Mouse (Mus musculus) embryonic facial prominence, embryonic 13.5 days (tissue): ENCODE results near the gene Nsa2. TPM values are rescaled to one million over a fixed set of nuclear protein-coding genes. Genes with fewer than 3 reads are reported as not detected.
"Not testable (repeated sequence)": the region's sequence is repeated elsewhere in the genome, so short reads cannot be mapped to it uniquely, and the experiment has no call there.

Experiments used
- ATAC-seq: fragments of 200-750 bp; cut with Nextera tagmentation; 2 replicates; pipeline ENCODE4 v1.8.0; 2017; ENCODE audit warnings: low read depth; ENCODE audit not compliant: insufficient number of reproducible peaks, insufficient read depth, low FRiP score, low TSS enrichment
- H3K27ac ChIP-seq: fragments of 300-500 bp; sonication (generic); 2 replicates; pipeline ENCODE4 v1.5.1; 2015; ENCODE audit warnings: moderate library complexity, mild to moderate bottlenecking, inconsistent platforms
- H3K27me3 ChIP-seq: fragments of 300-500 bp; sonication (generic); 2 replicates; pipeline ENCODE4 v1.6.1; 2015; ENCODE audit warnings: mild to moderate bottlenecking, inconsistent platforms
- H3K36me3 ChIP-seq: fragments of 300-500 bp; sonication (generic); 2 replicates; pipeline ENCODE4 v1.6.1; 2015; ENCODE audit warnings: mild to moderate bottlenecking, inconsistent platforms
- H3K4me1 ChIP-seq: fragments of 300-500 bp; sonication (generic); 2 replicates; pipeline ENCODE4 v1.6.1; 2015; ENCODE audit warnings: inconsistent platforms
- H3K4me2 ChIP-seq: fragments of 300-500 bp; sonication (generic); 2 replicates; pipeline ENCODE4 v1.6.1; 2015; ENCODE audit warnings: moderate library complexity, mild to moderate bottlenecking, inconsistent platforms
- H3K4me3 ChIP-seq: fragments of 300-500 bp; sonication (generic); 2 replicates; pipeline ENCODE4 v1.5.1; 2015; ENCODE audit warnings: mild to moderate bottlenecking, inconsistent platforms
- H3K9ac ChIP-seq: fragments of 300-500 bp; sonication (generic); 2 replicates; pipeline ENCODE4 v1.6.1; 2015; ENCODE audit warnings: mild to moderate bottlenecking, inconsistent platforms
- H3K9me3 ChIP-seq: fragments of 300-500 bp; sonication (generic); 2 replicates; pipeline ENCODE4 v1.6.1; 2016; ENCODE audit warnings: inconsistent platforms
- WGBS: fragments of 180-500 bp; shearing (Covaris S2); methylation state at CpG from one replicate; pipeline ENCODE4 v1.1.7; 2015; ENCODE audit warnings: mixed read lengths; 5-methylcytosine and 5-hydroxymethylcytosine counted together
- polyA plus RNA-seq: library from polyadenylated mRNA; unstranded; fragments of >200 nt; fragmentation: Nextera tagmentation; extraction: Ambion mirVana; gene quantifications from 2 replicates; pipeline ENCODE4 v1.2.1, GENCODE M21; 2015

The Nsa2 gene
- polyA plus RNA-seq, 1 experiment from 2014 or later = 80.2 TPM

GRCm38 (mm10) chr13:97138404-97138931 lies 731 bp upstream of the Nsa2 start:
- ATAC-seq, H3K4me1 ChIP-seq: not testable (repeated sequence)
- 0 out of 2 replicates have a peak overlapping the region, but pooled peaks have one; percentile 86 for H3K27ac ChIP-seq

GRCm38 (mm10) chr13:97130413-97130812 lies 7.3 kb downstream of the Nsa2 start:
- not testable (repeated sequence) for H3K27ac ChIP-seq, H3K4me3 ChIP-seq, H3K27me3 ChIP-seq, ATAC-seq, H3K4me2 ChIP-seq, H3K4me1 ChIP-seq, H3K9me3 ChIP-seq, H3K9ac ChIP-seq
- peaks cover 28% of the 10 kb centered on the region for H3K36me3 ChIP-seq
- no CpG with 5 or more reads among the region's 2 CpGs for WGBS

More at GRCm38 (mm10) chr13:97138404-97138931, 731 bp upstream of the Nsa2 start:
- H3K4me2 ChIP-seq = peak overlapping the region; percentile 56
- not testable (repeated sequence) for H3K9me3 ChIP-seq, H3K27me3 ChIP-seq
- 31% methylated on average over 8 of the region's 8 CpGs for WGBS
- peaks cover 24% of the 10 kb centered on the region for H3K36me3 ChIP-seq
- peak overlapping the region; percentile 91 for H3K4me3 ChIP-seq
- peak overlapping the region; percentile 92 for H3K9ac ChIP-seq

- peaks cover 26% of the 10 kb centered on the region for H3K36me3 ChIP-seq
- H3K9ac ChIP-seq, H3K4me3 ChIP-seq, H3K4me1 ChIP-seq, H3K9me3 ChIP-seq, H3K27me3 ChIP-seq, H3K27ac ChIP-seq, H3K4me2 ChIP-seq, ATAC-seq: not testable (repeated sequence)
- 85% methylated on average over 4 of the region's 4 CpGs for WGBS
Observed at GRCm38 (mm10) chr13:97129654-97130053, 8.1 kb downstream of the Nsa2 start.

GRCm38 (mm10) chr13:97121341-97121740 lies 16.4 kb downstream of the Nsa2 start:
- no peaks in the 10 kb centered on the region for H3K4me1 ChIP-seq
- H3K9ac ChIP-seq = no peak overlapping the region
- no peak for ATAC-seq
- no peak overlapping the region for H3K27ac ChIP-seq
- no peak overlapping the region for H3K4me3 ChIP-seq
- H3K9me3 ChIP-seq = no peaks in the 10 kb centered on the region
- WGBS = 72% methylated on average over 3 of the region's 3 CpGs
- H3K4me2 ChIP-seq = no peak overlapping the region
- no peaks in the 10 kb centered on the region for H3K27me3 ChIP-seq
- H3K36me3 ChIP-seq = peaks cover 16% of the 10 kb centered on the region; the same call in 1 of the 2 replicates

- ATAC-seq = no peak
- WGBS = 83% methylated on average over 4 of the region's 4 CpGs
- H3K4me1 ChIP-seq = no peaks in the 10 kb centered on the region
Observed at GRCm38 (mm10) chr13:97109046-97109445, 28.7 kb downstream of the Nsa2 start.

GRCm38 (mm10) chr13:97107721-97108120 lies 30.0 kb downstream of the Nsa2 start:
- not testable (repeated sequence) for H3K9ac ChIP-seq, H3K4me3 ChIP-seq, H3K36me3 ChIP-seq, ATAC-seq, H3K27me3 ChIP-seq, H3K9me3 ChIP-seq, H3K27ac ChIP-seq, H3K4me2 ChIP-seq, H3K4me1 ChIP-seq
- 95% methylated on average over 4 of the region's 4 CpGs for WGBS

More at GRCm38 (mm10) chr13:97109046-97109445, 28.7 kb downstream of the Nsa2 start:
- Histone ChIP-seq H3K36me3 (no peaks in the 10 kb centered on the region), H3K9me3 (no peaks in the 10 kb centered on the region), H3K27ac (no peak overlapping the region), H3K9ac (no peak overlapping the region), H3K27me3 (no peaks in the 10 kb centered on the region), H3K4me2 (no peak overlapping the region), H3K4me3 (no peak overlapping the region)

GRCm38 (mm10) chr13:97104996-97105395 lies 32.7 kb downstream of the Nsa2 start:
- H3K27me3 ChIP-seq = no peaks in the 10 kb centered on the region
- no peaks in the 10 kb centered on the region for H3K4me1 ChIP-seq
- no peak overlapping the region for H3K27ac ChIP-seq
- H3K9ac ChIP-seq = no peak overlapping the region
- no peak overlapping the region for H3K4me2 ChIP-seq
- 76% methylated on average over 7 of the region's 7 CpGs for WGBS
- H3K9me3 ChIP-seq = no peaks in the 10 kb centered on the region
- ATAC-seq = no peak
- H3K36me3 ChIP-seq = no peaks in the 10 kb centered on the region
- no peak overlapping the region for H3K4me3 ChIP-seq

- ATAC-seq = no peak
- Histone ChIP-seq H3K4me1 (no peaks in the 10 kb centered on the region), H3K4me3 (no peak within 1 kb of the TSS), H3K27me3 (no peaks in the 10 kb centered on the region), H3K36me3 (no peaks in the 10 kb centered on the region), H3K27ac (no peak within 1 kb of the TSS), H3K4me2 (no peak within 1 kb of the TSS), H3K9ac (no peak within 1 kb of the TSS), H3K9me3 (no peaks in the 10 kb centered on the region)
- 78% methylated on average over 22 of the region's 22 CpGs for WGBS
Observed at GRCm38 (mm10) chr13:97099187-97099852, 38.4 kb downstream of the Nsa2 start, which contains the start of gene Gm6169. Gene Gm6169 (minus strand): TSS chr13:97099237.

GRCm38 (mm10) chr13:97095726-97096125 lies 42.0 kb downstream of the Nsa2 start:
- no peak for ATAC-seq
- H3K9me3 ChIP-seq = no peaks in the 10 kb centered on the region
- no peak overlapping the region for H3K4me2 ChIP-seq
- 86% methylated on average over 4 of the region's 4 CpGs for WGBS
- no peaks in the 10 kb centered on the region for H3K27me3 ChIP-seq
- no peak overlapping the region for H3K4me3 ChIP-seq
- H3K36me3 ChIP-seq = no peaks in the 10 kb centered on the region
- no peak overlapping the region for H3K27ac ChIP-seq
- H3K4me1 ChIP-seq = no peaks in the 10 kb centered on the region
- no peak overlapping the region for H3K9ac ChIP-seq

GRCm38 (mm10) chr13:97088183-97088582 lies 49.6 kb downstream of the Nsa2 start:
- no peaks in the 10 kb centered on the region for H3K9me3 ChIP-seq
- 74% methylated on average over 3 of the region's 3 CpGs for WGBS
- no peaks in the 10 kb centered on the region for H3K4me1 ChIP-seq
- no peak overlapping the region for H3K4me2 ChIP-seq
- no peak for ATAC-seq
- no peak overlapping the region for H3K27ac ChIP-seq
- H3K27me3 ChIP-seq = no peaks in the 10 kb centered on the region
- no peaks in the 10 kb centered on the region for H3K36me3 ChIP-seq
- H3K4me3 ChIP-seq = no peak overlapping the region
- no peak overlapping the region for H3K9ac ChIP-seq

GRCm38 (mm10) chr13:97087421-97087820 lies 50.3 kb downstream of the Nsa2 start:
- Histone ChIP-seq H3K4me3 (no peak overlapping the region), H3K36me3 (no peaks in the 10 kb centered on the region), H3K9ac (no peak overlapping the region), H3K4me1 (no peaks in the 10 kb centered on the region), H3K27me3 (no peaks in the 10 kb centered on the region), H3K27ac (no peak overlapping the region), H3K9me3 (no peaks in the 10 kb centered on the region), H3K4me2 (no peak overlapping the region)
- WGBS = 95% methylated on average over 6 of the region's 6 CpGs
- no peak for ATAC-seq

- Histone ChIP-seq H3K4me2 (no peak overlapping the region), H3K9ac (no peak overlapping the region), H3K27ac (no peak overlapping the region), H3K4me1 (no peaks in the 10 kb centered on the region), H3K4me3 (no peak overlapping the region), H3K27me3 (no peaks in the 10 kb centered on the region), H3K36me3 (no peaks in the 10 kb centered on the region), H3K9me3 (no peaks in the 10 kb centered on the region)
- ATAC-seq = no peak
- 80% methylated on average over 9 of the region's 9 CpGs for WGBS
Observed at GRCm38 (mm10) chr13:97086316-97086715, 51.4 kb downstream of the Nsa2 start.
